Mouse (Mus musculus) limb, embryonic 12.5 days (tissue): ENCODE data around the gene Zscan5b. TPM values are rescaled to one million over a fixed set of nuclear protein-coding genes. Genes with fewer than 3 reads are reported as not detected.

ENCODE experiments used
- ATAC-seq: fragments of 200-750 bp; cut with Nextera tagmentation; 2 replicates; pipeline ENCODE4 v1.8.0; 2017; ENCODE audit warnings: low read depth, moderate TSS enrichment; ENCODE audit not compliant: insufficient number of reproducible peaks, insufficient read depth, low FRiP score, low TSS enrichment
- H3K27ac ChIP-seq: fragments of 300-500 bp; sonication (generic); 2 replicates; pipeline ENCODE4 v1.5.1; 2016; ENCODE audit warnings: mild to moderate bottlenecking, moderate library complexity
- H3K27me3 ChIP-seq: fragments of 300-500 bp; sonication (generic); 2 replicates; pipeline ENCODE4 v1.6.1; 2016; ENCODE audit warnings: mild to moderate bottlenecking, moderate library complexity
- H3K36me3 ChIP-seq: fragments of 300-500 bp; sonication (generic); 2 replicates; pipeline ENCODE4 v1.6.1; 2016; ENCODE audit warnings: mild to moderate bottlenecking, moderate library complexity
- H3K4me1 ChIP-seq: fragments of 300-500 bp; sonication (generic); replicated peaks from 2 replicates; pipeline ENCODE4 v1.6.1; 2016
- H3K4me2 ChIP-seq: fragments of 300-500 bp; sonication (generic); 2 replicates; pipeline ENCODE4 v1.6.1; 2016; ENCODE audit warnings: mild to moderate bottlenecking, moderate library complexity
- H3K4me3 ChIP-seq: fragments of 300-500 bp; sonication (generic); replicated peaks from 2 replicates; pipeline ENCODE4 v1.5.1; 2016; ENCODE audit warnings: mild to moderate bottlenecking
- H3K9ac ChIP-seq: fragments of 300-500 bp; sonication (generic); replicated peaks from 2 replicates; pipeline ENCODE4 v1.6.1; 2016; ENCODE audit warnings: mild to moderate bottlenecking, moderate library complexity
- H3K9me3 ChIP-seq: fragments of 300-500 bp; sonication (generic); 2 replicates; pipeline ENCODE4 v1.6.1; 2016; ENCODE audit warnings: mild to moderate bottlenecking, moderate library complexity
- WGBS: fragments of 180-500 bp; shearing (Covaris S2); methylation state at CpG from one replicate; pipeline ENCODE4 v1.1.7; 2016; 5-methylcytosine and 5-hydroxymethylcytosine counted together
- polyA plus RNA-seq: library from polyadenylated mRNA; unstranded; fragments of >200 nt; fragmentation: Nextera tagmentation; extraction: Ambion mirVana; gene quantifications from 2 replicates; pipeline ENCODE4 v1.2.1, GENCODE M21; 2016

Gene Zscan5b
- polyA plus RNA-seq, 1 experiment from 2014 or later: not detected

- peak overlapping the region; percentile 85 for H3K27ac ChIP-seq
- peak overlapping the region; percentile 58; the same call in 1 of the 2 replicates for H3K9ac ChIP-seq
- no peaks in the 10 kb centered on the region for H3K27me3 ChIP-seq
- ATAC-seq: peak; percentile 57
- H3K4me1 ChIP-seq: peaks cover 10% of the 10 kb centered on the region
- no peaks in the 10 kb centered on the region for H3K36me3 ChIP-seq
- H3K4me3 ChIP-seq: peak overlapping the region; percentile 52
- H3K4me2 ChIP-seq: peak overlapping the region; percentile 59
- no peaks in the 10 kb centered on the region for H3K9me3 ChIP-seq
- 1% methylated on average over 23 of the region's 23 CpGs for WGBS
Measured at GRCm38 (mm10) chr7:6283451-6284075, 61.5 kb downstream of the Zscan5b start.

- H3K9me3 ChIP-seq: no peaks in the 10 kb centered on the region
- no peak for ATAC-seq
- 80% methylated on average over 4 of the region's 4 CpGs for WGBS
- H3K36me3 ChIP-seq: no peaks in the 10 kb centered on the region
- no peaks in the 10 kb centered on the region for H3K27me3 ChIP-seq
- H3K4me1 ChIP-seq: peaks cover 10% of the 10 kb centered on the region
- H3K4me3 ChIP-seq: no peak overlapping the region
- no peak overlapping the region for H3K9ac ChIP-seq
- H3K27ac ChIP-seq: no peak overlapping the region
- H3K4me2 ChIP-seq: no peak overlapping the region
Measured at GRCm38 (mm10) chr7:6284442-6285012, 62.4 kb downstream of the Zscan5b start.

- Histone ChIP-seq H3K27ac (no peak overlapping the region), H3K27me3 (no peaks in the 10 kb centered on the region), H3K4me2 (peak overlapping the region; percentile 67; the same call in 1 of the 2 replicates), H3K9ac (no peak overlapping the region), H3K9me3 (no peaks in the 10 kb centered on the region), H3K36me3 (peaks cover under 1% of the 10 kb centered on the region; the same call in 1 of the 2 replicates), H3K4me3 (no peak overlapping the region), H3K4me1 (peaks cover 10% of the 10 kb centered on the region)
- 89% methylated on average over 6 of the region's 6 CpGs for WGBS
- no peak for ATAC-seq
Measured at GRCm38 (mm10) chr7:6285366-6285765, 63.3 kb downstream of the Zscan5b start.

GRCm38 (mm10) chr7:6285842-6286705 lies 64.0 kb downstream of the Zscan5b start, which contains the start of gene Zfp667:
TSS of gene Zfp667 (plus strand) at chr7:6286579.
- peak within 1 kb of the TSS; percentile 67; the same call in 1 of the 2 replicates for H3K27ac ChIP-seq
- H3K27me3 ChIP-seq: no peaks in the 10 kb centered on the region
- peaks cover 10% of the 10 kb centered on the region for H3K4me1 ChIP-seq
- ATAC-seq: peak; percentile 82
- no peaks in the 10 kb centered on the region for H3K9me3 ChIP-seq
- peak within 1 kb of the TSS; percentile 57 for H3K9ac ChIP-seq
- peaks cover 4% of the 10 kb centered on the region; the same call in 1 of the 2 replicates for H3K36me3 ChIP-seq
- H3K4me2 ChIP-seq: peak within 1 kb of the TSS; percentile 67
- H3K4me3 ChIP-seq: peak within 1 kb of the TSS; percentile 52
- WGBS: 4% methylated on average over 49 of the region's 50 CpGs

GRCm38 (mm10) chr7:6286921-6287531 lies 64.9 kb downstream of the Zscan5b start:
- peak overlapping the region; percentile 57 for H3K9ac ChIP-seq
- H3K36me3 ChIP-seq: peaks cover 4% of the 10 kb centered on the region; the same call in 1 of the 2 replicates
- H3K4me2 ChIP-seq: peak overlapping the region; percentile 67
- H3K4me3 ChIP-seq: peak overlapping the region; percentile 52
- ATAC-seq: peak; percentile 23
- H3K4me1 ChIP-seq: peaks cover 10% of the 10 kb centered on the region
- 33% methylated on average over 15 of the region's 15 CpGs for WGBS
- no peak overlapping the region for H3K27ac ChIP-seq
- H3K27me3 ChIP-seq: no peaks in the 10 kb centered on the region
- H3K9me3 ChIP-seq: no peaks in the 10 kb centered on the region

Other genes with a start within 250 kb of the Zscan5b start
- gene Vmn1r65, start 211.3 kb upstream of the Zscan5b start, polyA plus RNA-seq: not detected in 2 replicates
- not detected in 2 replicates for gene Nlrp4c, start 177.1 kb upstream of the Zscan5b start, polyA plus RNA-seq
- 35.2 and 36.1 TPM in 2 replicates for gene Zfp787, start 66.3 kb upstream of the Zscan5b start, polyA plus RNA-seq
- 73.5 and 81.0 TPM in 2 replicates for gene Zfp444, start 50.1 kb upstream of the Zscan5b start, polyA plus RNA-seq
- not detected in 2 replicates for gene Galp, start 25.2 kb upstream of the Zscan5b start, polyA plus RNA-seq
- not detected in 2 replicates for gene Epp13, start 30.4 kb downstream of the Zscan5b start, polyA plus RNA-seq
- 8.3 and 8.8 TPM in 2 replicates for gene Zfp667, start 64.3 kb downstream of the Zscan5b start, polyA plus RNA-seq
- 8.2 and 8.8 TPM in 2 replicates for gene Zfp583, start 109.0 kb downstream of the Zscan5b start, polyA plus RNA-seq
- 3.5 and 4.1 TPM in 2 replicates for gene Gm3854, start 121.5 kb downstream of the Zscan5b start, polyA plus RNA-seq
- 1.8 and 2.1 TPM in 2 replicates for gene Zfp78, start 141.0 kb downstream of the Zscan5b start, polyA plus RNA-seq
- gene Zfp28, start 161.0 kb downstream of the Zscan5b start, polyA plus RNA-seq: 11.1 and 12.3 TPM in 2 replicates
- 0.26 and 0.35 TPM in 2 replicates for gene Smim17, start 176.4 kb downstream of the Zscan5b start, polyA plus RNA-seq
- gene Gm20715, start 188.0 kb downstream of the Zscan5b start, polyA plus RNA-seq: not detected in 2 replicates
- not detected in 2 replicates for gene Olfr1344, start 216.4 kb downstream of the Zscan5b start, polyA plus RNA-seq
- not detected in 2 replicates for gene Olfr1336, start 233.9 kb downstream of the Zscan5b start, polyA plus RNA-seq
- not detected in 2 replicates for gene Olfr1346, start 244.8 kb downstream of the Zscan5b start, polyA plus RNA-seq